Mouse (Mus musculus) heart, adult 2 months (tissue): ENCODE measurements around the gene Mlph. TPM values are rescaled to one million over a fixed set of nuclear protein-coding genes. Genes with fewer than 3 reads are reported as not detected.

Experiments
- DNase-seq, 2 experiments: peaks; one replicate each; pipeline ENCODE4 v3.0.0; 2021
- H3K27ac ChIP-seq: fragments of 200-600 bp; 2 replicates; pipeline ENCODE4 v1.8.1; 2022
- H3K27me3 ChIP-seq: fragments of 200-500 bp; 2 replicates; pipeline ENCODE4 v1.6.1; 2012; ENCODE audit warnings: mild to moderate bottlenecking, low read length, inconsistent platforms, mixed read lengths; ENCODE audit not compliant: control insufficient read depth, insufficient read depth
- H3K36me3 ChIP-seq: fragments of 200-500 bp; 2 replicates; pipeline ENCODE4 v1.6.1; 2012; ENCODE audit warnings: low read length, inconsistent platforms; ENCODE audit not compliant: control insufficient read depth, insufficient read depth
- H3K4me1 ChIP-seq: fragments of 200-500 bp; 2 replicates; pipeline ENCODE4 v1.6.1; 2011; ENCODE audit warnings: low read length; ENCODE audit not compliant: control insufficient read depth, insufficient read depth
- H3K4me3 ChIP-seq: fragments of 200-600 bp; 2 replicates; pipeline ENCODE4 v1.8.1; 2022
- H3K79me2 ChIP-seq: fragments of 200-500 bp; replicated peaks from 2 replicates; pipeline ENCODE4 v1.6.1; 2012; ENCODE audit warnings: mild to moderate bottlenecking, inconsistent platforms, low read length, moderate library complexity, mixed read lengths; ENCODE audit not compliant: control insufficient read depth, insufficient read depth
- H3K9ac ChIP-seq: fragments of 200-500 bp; 2 replicates; pipeline ENCODE4 v1.6.1; 2012; ENCODE audit warnings: low read depth, mild to moderate bottlenecking, control low read depth, inconsistent platforms, low read length, mixed read lengths
- CTCF ChIP-seq: fragments of 200-600 bp; IDR thresholded peaks from 2 replicates; pipeline ENCODE4 v1.8.1; 2022; ENCODE audit warnings: antibody characterized with exemption, mild to moderate bottlenecking, moderate library complexity
- EP300 ChIP-seq: fragments of 200-500 bp; IDR thresholded peaks from 2 replicates; pipeline ENCODE4 v1.6.1; 2011; ENCODE audit warnings: low read depth, low read length, control low read depth; ENCODE audit not compliant: insufficient read depth
- POLR2A ChIP-seq: fragments of 200-500 bp; IDR thresholded peaks from 2 replicates; pipeline ENCODE4 v1.6.1; 2011; ENCODE audit warnings: mild to moderate bottlenecking, low read depth, low read length, control low read depth; ENCODE audit not compliant: insufficient read depth
- WGBS: fragments of 180-500 bp; shearing (Covaris S2); methylation state at CpG from one replicate; pipeline ENCODE4 v1.1.7; 2018; 5-methylcytosine and 5-hydroxymethylcytosine counted together
- intact Hi-C: fragments of 180-260 bp; cut with DNase I; formaldehyde crosslinking; loops from one replicate; pipeline ENCODE4 v1.15.1; 2025
- polyA plus RNA-seq: library from polyadenylated mRNA; depleted of rRNA; stranded (reverse); fragments of >200 nt; gene quantifications from 2 replicates; pipeline ENCODE4 v1.2.3, GENCODE M21; 2012
- total RNA-seq, 2 experiments: library from RNA; stranded (reverse); gene quantifications; 2 replicates each; pipeline ENCODE4 v1.2.3; 2021

The Mlph gene
- total and polyA plus RNA-seq, 3 experiments = 0.72 to 1.1 (median 0.73) TPM

- Histone ChIP-seq H3K27ac (no peak within 1 kb of the TSS), H3K9ac (no peak within 1 kb of the TSS), H3K79me2 (no peaks in the 10 kb centered on the region), H3K27me3 (peaks cover 1% of the 10 kb centered on the region; the same call in 1 of the 2 replicates), H3K4me1 (no peaks in the 10 kb centered on the region), H3K36me3 (no peaks in the 10 kb centered on the region), H3K4me3 (no peak within 1 kb of the TSS)
- intact Hi-C loops = loop anchor here (10.0 kb wide), 1 partner anchor 888 kb away; no protein-coding TSS in a partner anchor
- DNase-seq = no peak
- WGBS = 83% methylated on average over 8 of the region's 8 CpGs
- TF ChIP-seq POLR2A = no peak
- TF ChIP-seq CTCF = no peak
- TF ChIP-seq EP300 = no peak
Measured at GRCm38 (mm10) chr1:90952808-90953207, 37.9 kb downstream of the Mlph start, which contains the start of gene Prlh. Gene Prlh (plus strand): TSS chr1:90953108.

- 50% methylated on average over 11 of the region's 11 CpGs for WGBS
- no peak for TF ChIP-seq POLR2A
- TF ChIP-seq EP300 = no peak
- TF ChIP-seq CTCF = no peak
- Histone ChIP-seq H3K36me3 (no peaks in the 10 kb centered on the region), H3K4me1 (no peaks in the 10 kb centered on the region), H3K9ac (no peak overlapping the region), H3K27me3 (peaks cover 1% of the 10 kb centered on the region; the same call in 1 of the 2 replicates), H3K27ac (no peak overlapping the region), H3K79me2 (no peaks in the 10 kb centered on the region), H3K4me3 (no peak overlapping the region)
- intact Hi-C loops = loop anchor here (10.0 kb wide), 1 partner anchor 889 kb away; no protein-coding TSS in a partner anchor
- no peak for DNase-seq
Measured at GRCm38 (mm10) chr1:90953688-90954087, 38.8 kb downstream of the Mlph start.

- peaks cover 1% of the 10 kb centered on the region; the same call in 1 of the 2 replicates for H3K27me3 ChIP-seq
Measured at GRCm38 (mm10) chr1:90956245-90957096, 41.6 kb downstream of the Mlph start.

GRCm38 (mm10) chr1:90962526-90962925, 47.6 kb downstream of the Mlph start:
- DNase-seq = no peak
- Histone ChIP-seq H3K36me3 (no peaks in the 10 kb centered on the region), H3K4me3 (no peak overlapping the region), H3K27ac (no peak overlapping the region), H3K4me1 (peaks cover 2% of the 10 kb centered on the region; the same call in 1 of the 2 replicates), H3K79me2 (no peaks in the 10 kb centered on the region), H3K9ac (no peak overlapping the region), H3K27me3 (no peaks in the 10 kb centered on the region)
- TF ChIP-seq CTCF = no peak
- TF ChIP-seq EP300 = no peak
- TF ChIP-seq POLR2A = no peak
- intact Hi-C loops = no loop called here
- WGBS = 54% methylated on average over 4 of the region's 4 CpGs

More at GRCm38 (mm10) chr1:90956245-90957096, 41.6 kb downstream of the Mlph start:
- WGBS = 35% methylated on average over 7 of the region's 7 CpGs
- no peak overlapping the region for H3K4me3 ChIP-seq
- H3K36me3 ChIP-seq = no peaks in the 10 kb centered on the region
- H3K4me1 ChIP-seq = no peaks in the 10 kb centered on the region
- TF ChIP-seq POLR2A = no peak
- TF ChIP-seq EP300 = peak; percentile 85; the same call in 1 of the 2 replicates
- TF ChIP-seq CTCF = peak; percentile 91
- no peak overlapping the region for H3K9ac ChIP-seq
- no peak overlapping the region for H3K27ac ChIP-seq
- H3K79me2 ChIP-seq = no peaks in the 10 kb centered on the region
- DNase-seq = peak in 1 of 2 experiments; percentile 47
- intact Hi-C loops = loop anchor here (1.0 to 10.0 kb wide), 4 partner anchors 28 to 892 kb away; no protein-coding TSS in a partner anchor

- WGBS = 16% methylated on average over 3 of the region's 3 CpGs
Measured at GRCm38 (mm10) chr1:90962994-90963393, 48.1 kb downstream of the Mlph start.

More at GRCm38 (mm10) chr1:90962994-90963393, 48.1 kb downstream of the Mlph start:
- Histone ChIP-seq H3K9ac (no peak overlapping the region), H3K36me3 (no peaks in the 10 kb centered on the region), H3K4me3 (no peak overlapping the region), H3K79me2 (no peaks in the 10 kb centered on the region), H3K4me1 (peaks cover 4% of the 10 kb centered on the region; the same call in 1 of the 2 replicates), H3K27ac (no peak overlapping the region), H3K27me3 (no peaks in the 10 kb centered on the region)
- intact Hi-C loops = no loop called here
- no peak for DNase-seq
- TF ChIP-seq EP300 (no peak), CTCF (no peak), POLR2A (no peak)
